Comparison of ENCODE assay signal across 8 mouse cellular contexts in the genomic region with DNA sequence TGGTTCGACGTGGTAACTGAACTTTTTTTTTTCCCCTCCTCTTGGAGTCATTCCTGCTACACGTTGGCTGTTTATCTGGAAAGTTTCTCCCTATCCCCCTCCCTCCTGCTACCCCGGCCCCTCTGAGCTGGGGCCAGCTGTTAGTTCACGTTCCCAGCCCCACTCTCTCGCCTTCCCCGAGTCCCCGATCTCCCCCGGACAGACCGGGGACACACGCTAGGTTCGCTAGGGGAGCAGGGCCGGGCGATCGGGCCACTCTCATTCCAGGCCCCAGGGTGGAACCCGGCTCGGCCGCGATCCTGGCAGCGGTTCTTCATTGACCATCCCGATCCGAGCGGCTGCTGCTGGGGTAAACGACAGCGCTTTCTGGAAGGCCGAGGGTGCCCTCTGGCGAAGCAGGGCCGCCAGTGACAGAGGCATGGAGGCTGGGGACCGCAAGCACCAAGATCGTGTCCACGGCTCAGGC. TPM values are rescaled to one million over a fixed set of nuclear protein-coding genes. Genes with fewer than 3 reads are reported as not detected.
A peak's percentile ranks its signal among the peaks of the same experiment; 100 is the strongest.
DNase-seq lines count a peak whose midpoint lies in the region; ATAC-seq and TF ChIP-seq lines count a peak whose summit lies in the region.

No protein-coding gene starts in this region.

- TF ChIP-seq CTCF in liver, embryonic 14.5 days (IDR thresholded peaks at IDR 0.05; ENCODE audit: low read depth) = peak; percentile 90

- H3K27me3 ChIP-seq in forebrain, embryonic 11.5 days (ENCODE audit: control insufficient read depth, insufficient read depth, low read length) = peaks cover 7% of the 10 kb centered on the region
- no peaks in the 10 kb centered on the region for H3K27me3 ChIP-seq in heart, embryonic 16.5 days (ENCODE audit: control insufficient read depth, insufficient read depth, low read length)
- peaks cover 32% of the 10 kb centered on the region for H3K27me3 ChIP-seq in liver, embryonic 14.5 days (ENCODE audit: control insufficient read depth, insufficient read depth, low read length)
- H3K27me3 ChIP-seq in stomach, embryonic 15.5 days (replicated peaks) = peaks cover 5% of the 10 kb centered on the region; the same call in 1 of the 2 replicates

- H3K36me3 ChIP-seq in forebrain, embryonic 11.5 days (ENCODE audit: control insufficient read depth, insufficient read depth, low read length) = no peaks in the 10 kb centered on the region
- no peaks in the 10 kb centered on the region for H3K36me3 ChIP-seq in heart, embryonic 16.5 days (ENCODE audit: control insufficient read depth, insufficient read depth)
- no peaks in the 10 kb centered on the region for H3K36me3 ChIP-seq in liver, embryonic 14.5 days (replicated peaks; ENCODE audit: control insufficient read depth, insufficient read depth, low read depth)
- H3K36me3 ChIP-seq in stomach, embryonic 15.5 days = no peaks in the 10 kb centered on the region

- peak; percentile 84 for ATAC-seq in CD4-positive, CD25-positive, alpha-beta regulatory T cell, adult 4 months
- peak; percentile 82 for ATAC-seq in forebrain, embryonic 11.5 days (replicated peaks; ENCODE audit: low FRiP score)
- ATAC-seq in heart, embryonic 16.5 days (replicated peaks; ENCODE audit: extremely low read depth, insufficient read depth, low FRiP score) = peak; percentile 69
- peak; percentile 66 for ATAC-seq in liver, embryonic 14.5 days (ENCODE audit: insufficient read depth)
- peak; percentile 71 for ATAC-seq in stomach, embryonic 15.5 days (ENCODE audit: insufficient read depth, low FRiP score, low read depth)

- peak; percentile 47 for DNase-seq in brain, embryonic 18.5 days (ENCODE audit: low read depth, low spot score)
- DNase-seq in forebrain, embryonic 11.5 days (ENCODE audit: low spot score) = peak; percentile 95
- DNase-seq in kidney, postnatal 25 days = peak; percentile 93 to 94
- DNase-seq in liver, embryonic 14.5 days (ENCODE audit: low read depth in 3 of 3, low spot score in 3 of 3) = peak; percentile 31 to 37 (median 37)
- peak; percentile 92 for DNase-seq in neural tube, embryonic 10.5 days (ENCODE audit: extremely low spot score, low spot score)

- H3K9ac ChIP-seq in forebrain, embryonic 11.5 days (ENCODE audit: low read length) = peak overlapping the region; percentile 64
- H3K9ac ChIP-seq in heart, embryonic 16.5 days (ENCODE audit: low read length) = peak overlapping the region; percentile 85
- peak overlapping the region; percentile 53 for H3K9ac ChIP-seq in liver, embryonic 14.5 days (replicated peaks)
- H3K9ac ChIP-seq in stomach, embryonic 15.5 days = peak overlapping the region; percentile 46; the same call in 1 of the 2 replicates

- no peak overlapping the region for H3K27ac ChIP-seq in forebrain, embryonic 11.5 days (ENCODE audit: low read depth, low read length)
- peak overlapping the region; percentile 93 for H3K27ac ChIP-seq in heart, embryonic 16.5 days (ENCODE audit: low read length)
- H3K27ac ChIP-seq in liver, embryonic 14.5 days = no peak overlapping the region
- peak overlapping the region; percentile 96 for H3K27ac ChIP-seq in stomach, embryonic 15.5 days

- WGBS in forebrain, embryonic 11.5 days = under 1% methylated on average over 31 of the region's 31 CpGs
- WGBS in heart, embryonic 16.5 days = 1% methylated on average over 31 of the region's 31 CpGs
- WGBS in liver, embryonic 14.5 days (ENCODE audit: insufficient replicate concordance) = under 1% methylated on average over 31 of the region's 31 CpGs
- WGBS in stomach, embryonic 15.5 days = under 1% methylated on average over 31 of the region's 31 CpGs

- peaks cover 15% of the 10 kb centered on the region; the same call in 1 of the 2 replicates for H3K4me1 ChIP-seq in forebrain, embryonic 11.5 days (replicated peaks; ENCODE audit: control insufficient read depth, insufficient read depth, low read length)
- H3K4me1 ChIP-seq in heart, embryonic 16.5 days (ENCODE audit: control insufficient read depth, insufficient read depth, low read length) = peaks cover 27% of the 10 kb centered on the region
- no peaks in the 10 kb centered on the region; a peak in 1 of 4 replicates for H3K4me1 ChIP-seq in liver, embryonic 14.5 days (replicated peaks; ENCODE audit: control insufficient read depth in 2 of 2, insufficient read depth in 2 of 2, low read length in 1 of 2)
- H3K4me1 ChIP-seq in stomach, embryonic 15.5 days = peaks cover 18% of the 10 kb centered on the region

- H3K9me3 ChIP-seq in forebrain, embryonic 11.5 days (ENCODE audit: control insufficient read depth, low read length) = no peaks in the 10 kb centered on the region
- no peaks in the 10 kb centered on the region for H3K9me3 ChIP-seq in heart, embryonic 16.5 days (replicated peaks; ENCODE audit: control insufficient read depth, low read length)
- no peaks in the 10 kb centered on the region for H3K9me3 ChIP-seq in liver, embryonic 14.5 days (ENCODE audit: control insufficient read depth, low read length)
- H3K9me3 ChIP-seq in stomach, embryonic 15.5 days = no peaks in the 10 kb centered on the region

- peak overlapping the region; percentile 77 for H3K4me2 ChIP-seq in forebrain, embryonic 11.5 days (ENCODE audit: low read depth, low read length, severe bottlenecking)
- H3K4me2 ChIP-seq in heart, embryonic 16.5 days (ENCODE audit: low read depth, low read length) = peak overlapping the region; percentile 78
- H3K4me2 ChIP-seq in liver, embryonic 14.5 days (ENCODE audit: low read depth) = peak overlapping the region; percentile 80
- H3K4me2 ChIP-seq in stomach, embryonic 15.5 days = peak overlapping the region; percentile 95

- TF ChIP-seq EP300 in liver, embryonic 14.5 days (IDR thresholded peaks at IDR 0.05; ENCODE audit: low read depth) = no peak

- H3K4me3 ChIP-seq in forebrain, embryonic 11.5 days (ENCODE audit: low read depth, low read length) = peak overlapping the region; percentile 42
- H3K4me3 ChIP-seq in heart, embryonic 16.5 days (ENCODE audit: low read length) = peak overlapping the region; percentile 65
- H3K4me3 ChIP-seq in liver, embryonic 14.5 days (ENCODE audit: insufficient read depth in 1 of 2, low read depth in 2 of 2, low read length in 2 of 2) = peak overlapping the region; percentile 48 to 57
- H3K4me3 ChIP-seq in stomach, embryonic 15.5 days (replicated peaks) = peak overlapping the region; percentile 59

RNA-seq across cellular contexts. Expression of a gene that starts 0.4 kb away (rescaled TPM):
- under 1 TPM; 0.52 TPM for polyA plus RNA-seq in CD4-positive, CD25-positive, alpha-beta regulatory T cell, adult 4 months (2017; shearing (Covaris generic))
- 5.1 and 5.7 TPM in 2 replicates for polyA plus RNA-seq in forebrain, embryonic 11.5 days (2014; fragmentation: Nextera tagmentation; extraction: Ambion mirVana)
- polyA plus RNA-seq in heart, embryonic 16.5 days (2015; fragmentation: Nextera tagmentation; extraction: Ambion mirVana) = 23.9 and 26.1 TPM in 2 replicates
- polyA plus RNA-seq in liver, embryonic 14.5 days (2012; rRNA removed) = 0.94 and 1.2 TPM in 2 replicates
- polyA plus RNA-seq in liver, embryonic 14.5 days (2014; fragmentation: Nextera tagmentation; extraction: Ambion mirVana) = 0.75 and 1.3 TPM in 2 replicates
- polyA plus RNA-seq in stomach, embryonic 15.5 days (2015; fragmentation: Nextera tagmentation; extraction: Ambion mirVana) = 25.8 and 30.5 TPM in 2 replicates

RNA-seq across cellular contexts. Expression of a gene that starts 3.1 kb away (rescaled TPM):
- polyA plus RNA-seq in CD4-positive, CD25-positive, alpha-beta regulatory T cell, adult 4 months (2017; shearing (Covaris generic)) = 1 to 10 TPM; 4.0 to 4.7 TPM
- 80.9 and 89.3 TPM in 2 replicates for polyA plus RNA-seq in forebrain, embryonic 11.5 days (2014; fragmentation: Nextera tagmentation; extraction: Ambion mirVana)
- 116 and 118 TPM in 2 replicates for polyA plus RNA-seq in heart, embryonic 16.5 days (2015; fragmentation: Nextera tagmentation; extraction: Ambion mirVana)
- polyA plus RNA-seq in liver, embryonic 14.5 days (2012; rRNA removed) = 3.0 and 3.3 TPM in 2 replicates
- 5.8 and 7.3 TPM in 2 replicates for polyA plus RNA-seq in liver, embryonic 14.5 days (2014; fragmentation: Nextera tagmentation; extraction: Ambion mirVana)
- polyA plus RNA-seq in stomach, embryonic 15.5 days (2015; fragmentation: Nextera tagmentation; extraction: Ambion mirVana) = 57.7 and 62.5 TPM in 2 replicates

Comparison
In these comparisons a context has a peak if more than half of its experiments do, and no peak if none do; other contexts are left out.
1. DNase-seq: peak in every context shown above with its lines; median percentile 95 in forebrain, embryonic 11.5 days; 94 in kidney, postnatal 25 days; 92 in neural tube, embryonic 10.5 days; 47 in brain, embryonic 18.5 days; 37 in liver, embryonic 14.5 days.
2. H3K27ac ChIP-seq: peak in heart, embryonic 16.5 days (single experiment) and stomach, embryonic 15.5 days (single experiment); none in forebrain, embryonic 11.5 days (single experiment) and liver, embryonic 14.5 days (single experiment).
3. Peak in every context shown above with its lines, with median percentiles within 50 percentile points of each other: ATAC-seq, H3K4me2 ChIP-seq, H3K4me3 ChIP-seq and H3K9ac ChIP-seq.